Mouse (Mus musculus) retina, postnatal 1 day (tissue): Measurements from ENCODE around the gene Vmn1r23.
"Not testable (repeated sequence)": the region's sequence is repeated elsewhere in the genome, so short reads cannot be mapped to it uniquely, and the experiment has no call there.

Source experiments
- DNase-seq: peaks from one replicate; pipeline ENCODE4 v3.0.0-alpha.2; 2012

The Vmn1r23 gene

GRCm38 (mm10) chr6:57926738-57927137 lies at the start of gene Vmn1r23:
Gene Vmn1r23, minus strand, starts transcription at chr6:57926838.
- DNase-seq: no peak

GRCm38 (mm10) chr6:57961403-57961802 lies 34.8 kb upstream of the Vmn1r23 start, which contains the start of gene Vmn1r24:
Gene Vmn1r24, minus strand, starts transcription at chr6:57961503.
- DNase-seq: not testable (repeated sequence)

DNA sequence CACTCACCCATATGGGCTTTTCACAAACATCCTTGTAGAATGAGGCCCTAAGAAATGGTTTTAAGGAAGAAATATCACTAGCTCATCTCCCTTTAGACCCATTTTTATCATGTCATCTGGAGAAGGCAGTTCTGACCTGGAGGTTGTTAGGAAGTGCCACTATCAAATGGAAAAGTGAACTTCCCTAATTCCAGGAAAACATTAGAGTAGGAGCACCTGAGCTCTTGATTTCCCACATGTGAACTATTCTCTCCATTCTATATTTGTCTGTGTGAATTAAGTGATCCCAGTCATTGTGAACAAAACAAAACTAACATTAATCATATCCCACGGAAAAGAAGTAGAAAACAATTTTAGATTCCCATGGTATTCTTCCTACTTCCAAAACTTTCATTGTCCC lies 18.7 kb downstream of the Vmn1r23 start, which contains the start of gene Vmn1r22:
Vmn1r22 (minus strand) TSS at position 101 of the 400 bp plus-strand sequence.
- DNase-seq: no peak
